Mouse (Mus musculus): ENCODE results near the gene Rab3c. TPM values are rescaled to one million over a fixed set of nuclear protein-coding genes. Genes with fewer than 3 reads are reported as not detected.
A peak's percentile ranks its signal among the peaks of the same experiment; 100 is the strongest.

The Rab3c gene
- polyA plus RNA-seq (2015; fragmentation: Nextera tagmentation; extraction: Ambion mirVana), result 198 and 205 TPM in 2 replicates

DNA sequence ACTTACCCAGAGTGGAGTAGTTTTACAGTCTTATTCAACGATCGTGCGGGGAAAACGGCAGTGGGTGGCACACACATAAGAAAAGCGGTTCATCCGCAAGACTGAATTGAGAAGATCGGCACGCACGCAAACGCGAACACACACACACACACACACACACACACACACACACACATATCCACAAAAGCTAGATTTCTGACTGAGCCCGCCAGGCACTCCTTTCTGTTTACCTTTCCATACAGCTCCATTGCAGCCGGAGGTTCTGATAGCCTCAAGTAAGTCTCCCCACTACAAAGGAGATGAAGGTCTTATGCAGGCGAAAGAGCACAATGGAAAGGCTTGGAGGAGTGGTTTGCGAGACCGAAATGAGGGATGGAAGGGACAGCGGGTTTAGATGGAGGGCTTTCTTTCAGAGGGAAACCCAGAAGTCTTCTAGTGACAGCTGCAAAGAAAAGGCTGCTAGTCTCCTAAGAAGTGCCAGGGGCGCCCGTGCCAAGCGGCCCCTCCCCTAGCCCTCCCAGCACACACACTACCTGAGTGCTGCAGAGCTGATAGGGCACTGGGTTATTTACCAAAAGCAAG is at the start of gene Rab3c:
Gene Rab3c, minus strand, starts transcription at position 434 of the 582 bp plus-strand sequence.
- H3K9me3 ChIP-seq, result no peaks in the 10 kb centered on the region
- peak within 1 kb of the TSS; percentile 93 for H3K27ac ChIP-seq (replicated peaks)
- H3K9ac ChIP-seq, result peak within 1 kb of the TSS; percentile 72
- H3K4me1 ChIP-seq (replicated peaks), result peaks cover 10% of the 10 kb centered on the region; the same call in 1 of the 2 replicates
- ATAC-seq (ENCODE audit: low FRiP score, low read depth), result peak; percentile 54
- H3K36me3 ChIP-seq, result 0 out of 2 replicates have a peak, but pooled peaks cover 4% of the 10 kb centered on the region
- H3K4me3 ChIP-seq, result peak within 1 kb of the TSS; percentile 75
- H3K27me3 ChIP-seq, result no peaks in the 10 kb centered on the region
- peak within 1 kb of the TSS; percentile 72 for H3K4me2 ChIP-seq
- WGBS, result under 1% methylated on average over 20 of the region's 20 CpGs

DNA sequence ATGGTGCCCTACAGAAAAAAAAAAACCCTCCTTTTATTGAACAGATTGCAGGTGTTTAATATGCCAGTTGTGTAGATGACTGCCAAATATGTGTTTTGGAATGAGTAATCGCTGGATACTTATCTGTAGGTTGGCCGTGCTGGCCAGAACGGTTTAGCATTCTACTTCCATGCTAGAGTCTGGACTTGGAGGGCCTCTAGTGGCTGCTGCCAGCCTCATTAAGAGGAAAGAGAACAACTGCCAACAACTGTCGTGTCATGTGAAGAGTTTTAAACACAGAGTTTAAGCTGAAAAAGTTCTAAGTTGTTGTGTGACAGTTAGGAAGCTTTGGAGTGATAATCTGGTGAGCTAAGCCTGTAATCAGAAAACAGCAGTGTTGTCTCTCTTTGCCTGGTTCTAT is 38.0 kb upstream of the Rab3c start:
- Histone ChIP-seq H3K4me1 (replicated peaks) (no peaks in the 10 kb centered on the region), H3K9ac (no peak overlapping the region), H3K27ac (replicated peaks) (no peak overlapping the region), H3K27me3 (no peaks in the 10 kb centered on the region), H3K9me3 (no peaks in the 10 kb centered on the region), H3K36me3 (no peaks in the 10 kb centered on the region), H3K4me2 (no peak overlapping the region), H3K4me3 (no peak overlapping the region)
- 47% methylated on average over 4 of the region's 4 CpGs for WGBS
- 0 out of 2 replicates have a peak, but pooled peaks have one; percentile 51 for ATAC-seq (ENCODE audit: low FRiP score, low read depth)

DNA sequence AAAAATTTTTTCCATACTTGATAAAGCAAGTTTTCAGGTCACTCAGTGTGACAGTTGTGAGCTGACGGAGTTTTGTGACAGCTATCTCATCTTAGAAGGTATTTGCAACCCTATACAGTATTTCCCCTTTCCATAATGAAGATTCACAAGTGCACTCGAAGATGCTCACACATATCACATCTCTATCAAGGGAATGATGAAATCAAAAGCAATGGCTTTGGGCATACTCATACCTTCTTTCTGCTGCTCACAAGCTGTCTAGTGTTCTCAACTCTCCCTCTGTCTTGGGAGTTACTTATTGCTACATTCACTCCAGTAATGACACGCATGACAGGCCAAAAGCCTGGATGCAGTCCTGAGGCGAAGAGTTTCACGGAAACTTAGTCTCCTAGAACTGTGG is 26.4 kb upstream of the Rab3c start:
- Histone ChIP-seq H3K27ac (replicated peaks) (no peak overlapping the region), H3K36me3 (no peaks in the 10 kb centered on the region), H3K4me3 (no peak overlapping the region), H3K27me3 (no peaks in the 10 kb centered on the region), H3K9me3 (no peaks in the 10 kb centered on the region), H3K4me2 (no peak overlapping the region), H3K4me1 (replicated peaks) (no peaks in the 10 kb centered on the region), H3K9ac (no peak overlapping the region)
- 80% methylated on average over 5 of the region's 5 CpGs for WGBS
- ATAC-seq (ENCODE audit: low FRiP score, low read depth), result no peak

DNA sequence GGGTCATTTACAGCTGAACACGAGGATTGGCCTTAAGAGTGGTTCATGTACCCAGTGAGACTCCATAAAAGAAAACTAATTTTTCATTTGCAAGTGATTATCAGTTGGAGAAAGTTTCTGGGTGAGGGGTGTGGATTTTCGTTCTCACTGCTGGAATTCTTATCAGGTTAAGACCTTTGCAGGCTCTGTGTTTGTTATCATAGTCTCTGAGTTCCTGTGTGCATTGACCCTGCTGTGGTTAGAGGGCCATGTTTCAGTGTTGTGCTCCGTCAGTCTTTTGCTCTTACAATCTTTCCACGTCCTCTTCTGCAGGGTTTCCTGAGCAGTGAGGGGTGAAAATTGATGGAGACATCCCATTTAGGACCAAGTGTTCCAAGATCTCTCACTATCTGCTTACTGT is 16.3 kb upstream of the Rab3c start:
- no peak overlapping the region for H3K4me3 ChIP-seq
- no peaks in the 10 kb centered on the region for H3K9me3 ChIP-seq
- no peaks in the 10 kb centered on the region for H3K4me1 ChIP-seq (replicated peaks)
- no peak overlapping the region for H3K4me2 ChIP-seq
- H3K36me3 ChIP-seq, result no peaks in the 10 kb centered on the region
- H3K27me3 ChIP-seq, result no peaks in the 10 kb centered on the region
- H3K9ac ChIP-seq, result no peak overlapping the region
- H3K27ac ChIP-seq (replicated peaks), result no peak overlapping the region
- 77% methylated on average over 4 of the region's 4 CpGs for WGBS
- no peak for ATAC-seq (ENCODE audit: low FRiP score, low read depth)

DNA sequence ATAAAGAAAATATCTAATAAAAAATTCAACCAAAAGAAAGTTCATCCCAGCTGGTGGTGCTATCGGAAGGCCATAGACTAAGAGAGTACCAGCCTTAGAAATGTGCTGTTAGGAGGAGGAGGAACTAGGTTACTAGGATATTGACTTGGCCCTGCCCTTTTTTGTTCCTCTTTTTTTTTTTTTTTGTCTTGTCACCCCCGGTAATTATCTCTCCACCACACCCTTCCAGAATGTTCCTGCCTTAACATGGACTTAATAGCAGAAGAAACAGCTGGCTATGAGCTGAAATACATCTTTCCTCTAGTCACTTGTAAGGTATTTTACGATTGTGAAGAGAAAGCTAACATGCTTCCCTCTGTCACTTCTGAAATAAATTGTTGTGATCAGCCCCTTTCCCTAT is 7.7 kb upstream of the Rab3c start:
- WGBS, result 83% methylated on average over 3 of the region's 3 CpGs
- Histone ChIP-seq H3K4me3 (no peak overlapping the region), H3K9me3 (no peaks in the 10 kb centered on the region), H3K9ac (no peak overlapping the region), H3K4me1 (replicated peaks) (no peaks in the 10 kb centered on the region), H3K27me3 (no peaks in the 10 kb centered on the region), H3K4me2 (no peak overlapping the region), H3K27ac (replicated peaks) (no peak overlapping the region), H3K36me3 (no peaks in the 10 kb centered on the region)
- ATAC-seq (ENCODE audit: low FRiP score, low read depth), result no peak

DNA sequence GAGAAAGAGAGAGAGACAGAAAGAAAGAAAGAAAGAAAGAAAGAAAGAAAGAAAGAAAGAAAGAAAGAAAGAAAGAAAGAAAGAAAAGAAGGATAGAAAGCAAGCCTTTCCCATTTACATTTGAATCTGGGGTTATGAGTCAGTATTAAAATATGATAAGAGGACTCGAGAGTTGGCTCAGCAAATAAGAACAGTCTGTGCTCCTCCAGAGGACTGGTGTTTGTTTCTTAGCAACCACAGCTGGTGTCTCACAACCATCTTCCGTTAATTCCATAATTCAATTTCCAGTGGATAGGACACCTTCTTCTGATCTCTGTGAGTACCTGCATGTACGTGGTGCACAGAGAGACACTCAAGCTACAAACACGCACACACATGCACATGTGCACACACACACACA is 3.0 kb upstream of the Rab3c start:
- Histone ChIP-seq H3K4me1 (replicated peaks) (peaks cover 10% of the 10 kb centered on the region; the same call in 1 of the 2 replicates), H3K9ac (no peak overlapping the region), H3K9me3 (no peaks in the 10 kb centered on the region), H3K4me3 (no peak overlapping the region), H3K27ac (replicated peaks) (no peak overlapping the region), H3K27me3 (no peaks in the 10 kb centered on the region), H3K4me2 (no peak overlapping the region), H3K36me3 (no peaks in the 10 kb centered on the region)
- no peak for ATAC-seq (ENCODE audit: low FRiP score, low read depth)
- 62% methylated on average over 4 of the region's 4 CpGs for WGBS

DNA sequence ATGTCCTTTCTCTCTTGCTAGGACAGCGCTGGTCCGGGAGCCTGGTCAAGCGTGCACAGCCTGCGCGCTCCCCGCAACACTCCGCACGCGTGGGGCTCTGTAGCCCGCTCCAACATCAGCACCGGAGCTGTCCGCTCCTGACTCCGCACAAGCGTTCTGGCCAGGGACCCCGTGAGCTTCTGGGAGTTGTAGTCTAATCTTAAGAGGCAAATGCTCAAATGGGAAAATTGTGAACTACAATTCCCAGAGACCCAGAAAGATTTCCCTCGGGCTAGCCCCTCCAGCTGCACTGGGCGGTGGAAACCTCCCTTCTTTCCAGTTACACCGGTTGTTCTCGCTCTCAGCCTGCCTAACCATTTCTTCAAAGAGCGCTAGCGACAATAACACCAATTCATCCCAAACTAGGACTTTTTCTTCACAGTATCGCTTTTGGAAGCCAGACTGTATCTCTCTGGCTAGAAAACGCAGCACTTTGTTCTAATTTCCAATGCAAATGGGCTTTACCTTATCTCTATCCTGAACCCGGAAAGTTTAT is 701 bp downstream of the Rab3c start:
- Histone ChIP-seq H3K27me3 (no peaks in the 10 kb centered on the region), H3K9me3 (no peaks in the 10 kb centered on the region), H3K4me1 (replicated peaks) (peaks cover 10% of the 10 kb centered on the region; the same call in 1 of the 2 replicates), H3K4me2 (peak overlapping the region; percentile 72), H3K27ac (replicated peaks) (peak overlapping the region; percentile 93), H3K36me3 (0 out of 2 replicates have a peak, but pooled peaks cover 4% of the 10 kb centered on the region), H3K9ac (peak overlapping the region; percentile 72), H3K4me3 (peak overlapping the region; percentile 75)
- under 1% methylated on average over 24 of the region's 24 CpGs for WGBS
- ATAC-seq (ENCODE audit: low FRiP score, low read depth), result peak; percentile 97

DNA sequence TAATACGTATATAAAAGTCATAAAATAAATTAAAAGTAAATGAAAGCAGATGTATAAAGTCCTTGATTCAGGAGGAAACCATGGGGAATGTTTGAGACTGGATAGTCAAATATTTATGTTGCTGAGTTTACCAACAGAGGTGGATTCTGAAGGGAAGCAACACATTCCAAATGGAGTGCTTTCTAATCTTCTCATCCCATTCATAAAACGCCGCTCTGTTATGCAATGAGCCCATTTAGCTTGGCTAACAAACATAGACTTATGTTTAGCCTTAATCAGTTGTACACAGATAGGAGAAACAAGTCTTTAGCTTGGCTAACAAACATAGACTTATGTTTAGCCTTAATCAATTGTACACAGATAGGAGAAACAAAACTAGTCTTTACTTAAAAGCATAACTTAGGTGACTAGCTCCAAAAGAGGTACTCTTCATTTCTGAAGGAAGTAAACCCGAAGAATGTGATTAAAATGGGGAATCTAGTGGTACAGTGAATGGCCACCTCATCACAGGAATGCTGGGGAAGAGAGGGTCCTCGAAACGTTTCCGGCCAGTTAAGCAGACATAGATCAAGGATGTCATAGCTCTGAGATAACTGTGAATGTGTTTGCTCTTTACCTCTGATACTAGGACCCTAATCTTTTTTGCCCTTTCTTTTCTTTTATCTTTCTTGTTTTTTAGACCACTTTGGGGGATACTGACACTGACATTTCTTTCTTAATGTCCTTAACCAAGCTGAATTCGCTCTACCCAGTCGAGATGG is 1.6 kb downstream of the Rab3c start:
- 31% methylated on average over 9 of the region's 9 CpGs for WGBS

DNA sequence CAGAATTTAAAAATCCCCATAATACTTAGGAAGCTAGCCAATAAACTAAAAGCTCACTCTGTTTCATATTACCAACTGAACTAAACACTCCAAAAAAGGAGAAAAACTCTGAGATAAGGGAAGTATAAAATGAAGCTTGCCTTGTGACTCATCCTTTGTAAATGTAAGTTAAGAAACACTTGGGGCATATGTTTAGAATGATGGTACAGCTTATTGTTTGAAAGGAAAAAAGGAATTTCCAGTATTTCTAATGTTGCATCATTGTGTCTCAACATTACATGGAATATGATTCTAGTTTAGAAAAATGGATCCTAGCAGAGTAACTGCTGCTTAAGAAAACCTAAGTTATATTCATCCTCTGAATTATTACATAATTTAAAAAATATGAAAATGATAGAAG is 3.1 kb downstream of the Rab3c start:
- Histone ChIP-seq H3K27me3 (no peaks in the 10 kb centered on the region), H3K4me1 (replicated peaks) (peaks cover 10% of the 10 kb centered on the region; the same call in 1 of the 2 replicates), H3K36me3 (0 out of 2 replicates have a peak, but pooled peaks cover 4% of the 10 kb centered on the region), H3K9ac (no peak overlapping the region), H3K9me3 (no peaks in the 10 kb centered on the region), H3K4me2 (peak overlapping the region; percentile 50), H3K4me3 (peak overlapping the region; percentile 26; the same call in 1 of the 2 replicates), H3K27ac (replicated peaks) (no peak overlapping the region)
- ATAC-seq (ENCODE audit: low FRiP score, low read depth), result no peak

More for the DNA sequence above, 1.6 kb downstream of the Rab3c start:
- H3K9me3 ChIP-seq, result no peaks in the 10 kb centered on the region
- H3K27ac ChIP-seq (replicated peaks), result peak overlapping the region; percentile 93
- peak overlapping the region; percentile 75 for H3K4me3 ChIP-seq
- H3K9ac ChIP-seq, result peak overlapping the region; percentile 72
- 0 out of 2 replicates have a peak, but pooled peaks cover 4% of the 10 kb centered on the region for H3K36me3 ChIP-seq
- ATAC-seq (ENCODE audit: low FRiP score, low read depth), result no peak
- peaks cover 10% of the 10 kb centered on the region; the same call in 1 of the 2 replicates for H3K4me1 ChIP-seq (replicated peaks)
- peak overlapping the region; percentile 72 for H3K4me2 ChIP-seq
- no peaks in the 10 kb centered on the region for H3K27me3 ChIP-seq

DNA sequence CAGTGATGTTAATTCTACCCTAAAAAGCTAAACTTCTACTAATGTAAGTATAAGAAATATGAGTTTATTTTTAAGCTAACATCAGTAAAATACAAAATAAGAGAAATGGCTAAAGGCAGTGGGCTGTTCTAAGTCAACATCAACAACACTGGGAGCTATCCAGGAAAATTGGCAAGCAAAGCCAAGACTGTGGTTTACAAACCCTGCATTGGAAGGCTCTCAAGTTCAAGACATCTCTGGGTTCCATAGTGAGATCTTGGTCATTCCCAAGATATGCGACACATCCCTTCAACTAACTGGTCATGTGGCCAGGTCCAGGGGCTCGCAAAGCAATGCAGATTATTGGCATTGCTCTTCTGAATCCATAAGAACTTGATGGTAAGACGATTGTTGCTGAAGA is 5.3 kb downstream of the Rab3c start:
- Histone ChIP-seq H3K27ac (replicated peaks) (no peak overlapping the region), H3K4me3 (no peak overlapping the region), H3K27me3 (no peaks in the 10 kb centered on the region), H3K9me3 (no peaks in the 10 kb centered on the region), H3K9ac (no peak overlapping the region), H3K36me3 (0 out of 2 replicates have a peak, but pooled peaks cover 4% of the 10 kb centered on the region), H3K4me1 (replicated peaks) (no peaks in the 10 kb centered on the region), H3K4me2 (no peak overlapping the region)
- WGBS, result 90% methylated on average over 3 of the region's 3 CpGs
- ATAC-seq (ENCODE audit: low FRiP score, low read depth), result no peak

DNA sequence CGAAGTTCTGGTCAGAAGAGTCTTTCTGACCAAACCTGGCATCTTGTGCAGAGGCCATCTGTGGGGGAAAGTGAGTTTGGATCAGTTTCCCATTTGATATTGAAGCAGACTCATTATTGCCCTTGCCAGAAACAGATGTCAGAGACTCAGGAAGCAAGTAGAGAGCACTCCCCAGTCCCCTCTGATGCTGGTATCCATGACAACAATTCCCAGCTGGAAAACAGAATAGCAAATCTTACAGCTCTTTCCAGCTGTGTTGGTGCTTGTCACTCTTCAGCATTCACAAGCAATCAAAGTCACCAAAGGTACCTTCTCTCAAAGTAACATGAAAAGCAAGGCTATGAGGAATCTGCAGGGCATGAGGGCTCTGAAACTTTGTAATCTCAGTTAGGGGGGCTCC is 20.1 kb downstream of the Rab3c start:
- 63% methylated on average over 1 of the region's 1 CpGs for WGBS
- no peak for ATAC-seq (ENCODE audit: low FRiP score, low read depth)
- Histone ChIP-seq H3K4me3 (no peak overlapping the region), H3K27ac (replicated peaks) (peak overlapping the region; percentile 36), H3K4me1 (replicated peaks) (peaks cover 13% of the 10 kb centered on the region), H3K4me2 (no peak overlapping the region), H3K36me3 (peaks cover 25% of the 10 kb centered on the region), H3K9ac (no peak overlapping the region), H3K9me3 (no peaks in the 10 kb centered on the region), H3K27me3 (no peaks in the 10 kb centered on the region)

DNA sequence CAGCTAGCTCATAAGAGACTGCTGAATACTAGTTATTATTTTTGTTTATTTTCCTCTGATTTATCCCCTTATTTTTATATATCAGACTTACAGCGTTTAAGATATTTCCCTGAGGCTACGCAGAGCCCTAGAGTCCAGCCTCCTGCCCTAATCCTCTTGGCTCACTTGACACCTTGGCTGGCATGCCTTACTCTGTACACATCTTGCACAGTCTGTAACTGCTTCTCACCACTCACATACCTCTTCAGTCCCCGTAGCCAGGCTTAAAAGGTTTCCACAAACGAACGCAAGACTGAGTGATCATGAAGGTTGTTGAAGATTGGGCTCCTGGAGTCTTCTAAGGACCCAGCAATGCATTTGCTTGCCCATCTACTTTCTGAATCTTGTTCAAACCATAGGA is 29.3 kb downstream of the Rab3c start:
- 92% methylated on average over 5 of the region's 5 CpGs for WGBS
- Histone ChIP-seq H3K9ac (no peak overlapping the region), H3K36me3 (0 out of 2 replicates have a peak, but pooled peaks cover 4% of the 10 kb centered on the region), H3K27me3 (no peaks in the 10 kb centered on the region), H3K4me1 (replicated peaks) (no peaks in the 10 kb centered on the region), H3K4me2 (no peak overlapping the region), H3K27ac (replicated peaks) (no peak overlapping the region), H3K9me3 (no peaks in the 10 kb centered on the region), H3K4me3 (no peak overlapping the region)
- ATAC-seq (ENCODE audit: low FRiP score, low read depth), result no peak

All from hindbrain, embryonic 15.5 days (tissue).